Mouse (Mus musculus) testis, postnatal 10 days (tissue): ENCODE data around the gene Kifc3.
"Not testable (repeated sequence)": the region's sequence is repeated elsewhere in the genome, so short reads cannot be mapped to it uniquely, and the experiment has no call there.

ENCODE experiments used
- DNase-seq: peaks from one replicate; pipeline ENCODE4 v3.0.0; 2021; ENCODE audit warnings: low spot score

Gene Kifc3

DNA sequence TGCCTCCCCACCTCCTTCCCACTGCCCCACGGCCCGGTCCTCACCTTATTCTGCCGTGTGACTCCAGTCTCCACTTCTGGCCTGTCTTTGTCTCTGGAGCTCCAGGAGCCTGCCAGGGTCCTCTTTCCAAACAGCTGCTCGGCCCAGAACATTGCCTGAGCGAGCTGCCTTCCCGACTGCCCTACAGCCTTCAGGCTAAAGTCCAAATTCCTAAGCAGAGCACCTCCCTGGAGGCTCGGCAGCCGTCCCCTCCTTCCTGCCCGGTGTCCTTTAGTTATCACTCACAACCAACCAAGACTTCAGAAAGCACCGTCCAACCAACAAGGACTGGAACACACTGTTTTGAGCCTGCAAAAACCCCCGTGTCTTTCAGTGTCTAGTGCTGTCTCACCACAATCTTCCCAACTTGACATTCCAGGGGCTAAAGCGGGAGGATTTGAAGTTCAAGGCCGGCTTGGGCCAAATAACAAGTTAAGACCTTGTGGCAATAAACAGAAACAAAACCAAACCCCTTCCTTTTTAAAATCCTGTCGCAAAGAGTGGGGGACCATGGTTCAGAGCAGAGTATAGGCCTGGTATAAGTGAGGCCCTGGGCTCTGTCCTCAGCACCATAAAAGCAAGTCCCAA, at the start of gene Kifc3:
Gene Kifc3, minus strand, starts transcription at position 164 of the 627 bp plus-strand sequence.
- DNase-seq: no peak

GRCm38 (mm10) chr8:95252056-95252455, 49.4 kb upstream of the Kifc3 start:
- no peak for DNase-seq

- DNase-seq: peak; percentile 65
These were observed 47.2 kb upstream of the Kifc3 start for GRCm38 (mm10) chr8:95249847-95250246.

DNA sequence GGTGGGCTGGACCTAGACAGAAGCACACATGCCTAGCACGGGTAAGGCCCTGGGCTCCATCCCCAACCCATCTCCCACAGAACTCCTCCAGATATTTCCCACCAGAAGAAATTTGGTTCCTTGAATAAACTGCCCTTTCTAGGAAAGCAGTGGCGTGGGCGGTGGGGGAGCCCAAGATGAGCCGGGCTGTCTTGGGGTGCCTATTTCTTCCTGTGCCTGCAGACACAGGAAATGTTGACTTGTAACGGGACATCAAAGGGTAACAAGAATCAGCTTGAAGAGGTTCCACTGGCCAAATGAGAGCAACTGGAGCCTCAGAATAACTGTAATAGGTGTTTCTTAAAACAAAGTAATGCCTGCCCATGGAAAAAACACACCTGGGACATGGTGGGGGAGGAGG, 44.7 kb upstream of the Kifc3 start:
- no peak for DNase-seq

- DNase-seq: no peak
These were observed 42.6 kb upstream of the Kifc3 start for GRCm38 (mm10) chr8:95245180-95245579.

- no peak for DNase-seq
These were observed 41.2 kb upstream of the Kifc3 start for GRCm38 (mm10) chr8:95243853-95244252.

- DNase-seq: no peak
These were observed 40.4 kb upstream of the Kifc3 start for GRCm38 (mm10) chr8:95242826-95243571.

GRCm38 (mm10) chr8:95242099-95242825, 39.6 kb upstream of the Kifc3 start:
- no peak for DNase-seq

GRCm38 (mm10) chr8:95235683-95236082, 33.1 kb upstream of the Kifc3 start:
- peak; percentile 92 for DNase-seq

DNA sequence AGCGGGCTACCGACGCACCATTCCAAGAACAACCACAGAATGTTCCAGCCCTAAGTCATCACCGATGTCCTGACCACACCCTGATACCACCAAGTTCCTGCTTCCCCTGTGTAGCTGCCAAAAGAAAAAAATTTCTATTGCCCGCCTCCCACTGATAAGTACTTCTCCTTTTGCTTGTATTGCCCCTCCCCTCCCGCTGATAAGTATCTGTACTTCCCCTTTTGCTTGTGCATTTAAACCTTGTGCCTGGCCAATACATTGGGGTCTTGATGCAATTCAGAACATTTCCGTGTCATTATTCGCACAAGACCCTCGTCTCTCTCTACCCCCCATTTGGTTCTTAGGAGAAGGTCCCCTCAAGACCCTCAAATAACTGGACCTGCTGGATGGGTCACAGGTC, 27.5 kb upstream of the Kifc3 start:
- not testable (repeated sequence) for DNase-seq

- DNase-seq: no peak
These were observed 24.5 kb upstream of the Kifc3 start for GRCm38 (mm10) chr8:95227151-95227468.

- no peak for DNase-seq
These were observed 23.9 kb upstream of the Kifc3 start for GRCm38 (mm10) chr8:95226251-95227150.

- no peak for DNase-seq
These were observed 21.4 kb upstream of the Kifc3 start for GRCm38 (mm10) chr8:95223969-95224368.

DNA sequence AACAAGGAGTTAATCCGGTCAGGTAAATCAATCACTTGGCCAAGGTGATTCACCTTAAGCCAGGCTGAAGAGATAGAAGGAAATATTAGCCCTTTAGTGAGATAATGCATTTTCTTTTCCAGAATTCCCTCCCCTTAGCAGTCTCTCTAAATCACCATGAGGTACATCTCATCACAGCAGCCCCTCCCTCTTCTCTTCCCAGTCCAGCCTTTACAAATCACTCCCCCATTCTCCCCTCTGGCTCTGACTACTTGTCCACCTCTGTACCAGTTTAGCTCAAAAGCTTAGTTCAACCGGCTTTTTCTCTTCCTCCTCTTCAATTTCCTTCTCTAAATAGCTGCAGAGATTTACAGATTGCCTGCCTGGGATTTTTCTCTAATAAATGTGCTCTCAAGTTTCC, 18.4 kb upstream of the Kifc3 start:
- DNase-seq: no peak

DNA sequence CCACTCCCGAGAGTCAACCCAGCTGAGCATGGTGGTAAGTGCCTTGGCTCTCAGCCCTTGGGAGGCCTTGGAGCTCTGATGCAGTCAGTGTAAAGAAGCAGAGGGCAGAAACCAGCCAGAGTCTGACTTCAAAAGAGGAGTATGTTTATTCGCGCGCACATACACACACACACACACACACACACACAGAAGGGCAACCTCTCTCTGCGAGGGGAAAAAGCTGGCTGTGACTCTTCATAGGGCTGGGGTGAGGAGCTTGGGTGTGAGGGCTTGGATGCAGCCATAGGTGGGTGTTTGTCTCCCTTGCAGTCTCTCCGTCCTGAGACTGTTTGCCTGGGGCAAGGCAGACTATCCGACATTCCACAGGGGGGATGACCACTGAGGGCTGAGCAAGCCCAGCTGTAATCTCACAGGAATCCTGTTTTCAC, 18.0 kb upstream of the Kifc3 start:
- DNase-seq: no peak

GRCm38 (mm10) chr8:95219623-95220022, 17.0 kb upstream of the Kifc3 start:
- no peak for DNase-seq

DNA sequence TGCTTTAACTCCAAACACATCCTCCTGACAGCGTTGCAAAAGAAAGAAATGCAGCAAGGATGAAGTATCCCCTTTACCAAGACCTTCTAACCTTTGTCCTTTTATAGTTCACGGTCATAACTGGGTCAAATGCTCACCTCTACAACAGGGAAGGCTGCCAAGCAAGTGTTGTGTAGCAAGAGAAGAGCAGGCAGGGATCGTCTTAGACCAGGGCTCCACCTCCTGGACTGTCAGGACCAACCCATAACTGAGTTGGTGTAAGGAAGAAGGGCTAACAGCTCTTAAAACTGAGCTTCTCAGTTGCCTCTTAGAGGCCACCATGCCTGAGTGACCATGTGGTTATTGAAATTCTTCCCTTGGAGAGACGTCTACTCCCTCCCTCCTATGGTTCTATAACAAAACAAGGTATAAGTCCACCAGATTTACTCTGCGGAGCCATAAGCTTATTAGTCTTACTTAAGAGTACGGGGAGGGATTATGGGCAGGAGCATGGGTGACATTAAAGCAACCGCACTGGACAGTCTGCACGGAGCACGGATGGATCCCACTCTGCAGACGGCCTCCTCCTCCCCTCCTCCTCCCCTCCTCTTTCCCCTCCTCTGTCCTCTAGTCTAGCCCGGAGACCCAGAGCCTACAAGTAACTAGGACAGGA, 13.2 kb upstream of the Kifc3 start:
- DNase-seq: no peak

DNA sequence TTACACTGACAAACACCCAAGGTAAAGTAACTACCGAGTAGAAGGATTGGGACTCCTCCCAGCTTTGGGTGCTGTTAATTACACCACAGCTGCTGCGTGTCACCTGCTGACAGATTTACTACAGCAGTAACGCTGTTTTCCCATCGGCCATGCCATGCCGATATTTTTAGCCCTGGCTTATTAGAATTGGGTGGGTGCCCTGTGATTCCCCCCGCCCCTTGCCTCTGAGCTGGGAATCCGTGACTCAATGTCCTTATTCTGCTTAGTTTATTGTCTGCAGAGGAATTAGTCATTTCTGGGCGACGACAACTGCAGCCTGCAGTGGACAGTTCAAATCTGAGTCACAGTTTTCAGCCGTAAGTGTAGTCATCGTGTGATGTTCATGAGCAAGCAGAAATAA, 7.3 kb upstream of the Kifc3 start:
- no peak for DNase-seq

DNA sequence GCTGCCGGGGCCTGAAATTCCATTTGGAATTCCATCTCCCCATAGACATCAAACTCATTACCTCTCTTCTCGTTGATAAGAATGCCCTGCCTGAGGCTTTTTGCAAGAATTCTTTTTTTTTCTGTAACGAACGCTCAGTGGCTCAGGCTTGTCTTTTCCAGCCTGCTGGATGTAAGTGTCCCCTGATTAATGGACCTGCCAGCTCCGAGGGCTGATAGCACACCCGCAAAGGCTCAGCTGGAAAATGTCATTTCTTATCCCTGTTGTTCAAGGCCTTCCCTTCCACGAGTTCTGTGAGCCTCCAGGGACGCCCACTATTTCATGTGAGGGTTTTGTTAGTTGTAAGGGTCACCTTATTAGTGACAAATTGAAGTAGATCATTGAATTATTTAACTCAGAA, 3.3 kb upstream of the Kifc3 start:
- no peak for DNase-seq

DNA sequence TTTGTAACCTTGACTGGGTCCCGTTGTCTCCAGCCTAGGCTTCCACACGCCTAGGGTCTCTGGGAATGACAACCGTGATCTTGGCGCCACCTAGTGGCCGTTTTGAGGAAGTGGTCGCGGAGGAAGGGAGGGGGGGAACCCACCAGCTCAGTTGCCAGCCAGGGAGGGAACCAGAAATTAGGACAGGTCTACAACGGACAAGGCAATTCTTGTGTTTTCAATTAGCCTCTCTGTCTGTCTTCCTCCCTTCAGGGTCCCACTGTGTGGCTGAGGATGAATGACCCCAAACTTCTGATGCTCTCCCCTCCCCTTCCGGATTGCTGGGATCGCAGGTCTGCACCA, 1.4 kb upstream of the Kifc3 start:
- peak; percentile 88 for DNase-seq

GRCm38 (mm10) chr8:95203326-95204038, 870 bp upstream of the Kifc3 start:
- DNase-seq: no peak
